Mouse (Mus musculus): ENCODE results near the gene Polrmt. TPM values are rescaled to one million over a fixed set of nuclear protein-coding genes. Genes with fewer than 3 reads are reported as not detected.
A peak's percentile ranks its signal among the peaks of the same experiment; 100 is the strongest.

Polrmt gene
- polyA plus RNA-seq, 2 experiments: 33.4 to 64.1 TPM

DNA sequence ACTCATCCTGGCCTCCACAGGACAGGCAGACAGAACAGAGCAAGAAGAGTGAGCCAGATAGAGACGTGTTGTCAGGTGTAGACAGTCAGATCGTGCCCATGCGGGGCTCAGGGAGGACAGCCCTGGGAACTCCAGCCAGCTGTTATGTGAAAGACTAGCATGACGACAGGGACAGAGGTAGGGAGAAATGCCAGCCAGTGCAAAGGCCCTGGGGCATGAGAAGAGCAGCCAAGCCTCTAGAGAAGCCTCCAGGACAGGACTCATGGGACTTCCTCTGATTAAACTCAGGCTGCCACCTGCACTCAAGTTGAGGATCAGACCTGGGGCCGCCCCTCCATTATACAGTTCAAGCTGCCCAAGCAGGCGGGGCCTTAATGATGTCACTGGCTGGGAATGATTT is 2.1 kb upstream of the Polrmt start:
- no peaks in the 10 kb centered on the region for H3K27me3 ChIP-seq (ENCODE audit: control insufficient read depth, insufficient read depth, low read length)
- no peaks in the 10 kb centered on the region for H3K9me3 ChIP-seq (ENCODE audit: control insufficient read depth, low read length)
- peaks cover 10% of the 10 kb centered on the region for H3K36me3 ChIP-seq (ENCODE audit: control insufficient read depth, insufficient read depth, low read length)
- no peak overlapping the region for H3K27ac ChIP-seq (replicated peaks; ENCODE audit: low read depth, low read length)
- H3K4me1 ChIP-seq (ENCODE audit: control insufficient read depth, insufficient read depth, low read length): peaks cover 4% of the 10 kb centered on the region; the same call in 1 of the 2 replicates
- no peak for DNase-seq (ENCODE audit: low spot score)
- H3K4me3 ChIP-seq (replicated peaks; ENCODE audit: low read length): no peak overlapping the region
- ATAC-seq (ENCODE audit: low FRiP score, low read depth): no peak
- no peak overlapping the region for H3K9ac ChIP-seq (ENCODE audit: low read depth, low read length, severe bottlenecking)
- 79% methylated on average over 6 of the region's 6 CpGs for WGBS
- no peak overlapping the region for H3K4me2 ChIP-seq (replicated peaks; ENCODE audit: low read depth, low read length, severe bottlenecking)
- TF ChIP-seq POLR2A (IDR thresholded peaks at IDR 0.05; ENCODE audit: borderline replicate concordance, extremely low read depth, insufficient read depth, insufficient read length): no peak

DNA sequence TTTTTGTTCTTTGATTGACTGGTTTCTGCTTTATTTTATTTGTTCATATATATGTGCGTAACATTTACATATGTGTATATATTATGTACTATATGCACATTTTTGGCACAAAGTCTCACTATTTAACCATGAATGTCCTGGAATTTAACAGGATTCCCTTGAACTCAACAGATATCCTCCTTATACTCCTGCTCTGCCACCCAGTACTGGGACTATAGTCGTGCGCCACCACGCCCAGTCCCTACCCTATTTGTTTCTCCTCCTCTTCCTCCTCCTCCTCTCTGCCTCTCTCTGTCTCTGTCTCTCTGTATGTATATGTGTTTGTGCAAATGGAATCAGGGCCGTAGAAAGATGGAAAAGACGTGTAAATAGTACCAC is 382 bp upstream of the Polrmt start:
- Histone ChIP-seq H3K9me3 (ENCODE audit: control insufficient read depth, low read length) (no peaks in the 10 kb centered on the region), H3K9ac (ENCODE audit: low read depth, low read length, severe bottlenecking) (peak overlapping the region; percentile 41; the same call in 1 of the 2 replicates), H3K4me3 (replicated peaks; ENCODE audit: low read length) (peak overlapping the region; percentile 50), H3K4me2 (replicated peaks; ENCODE audit: low read depth, low read length, severe bottlenecking) (peak overlapping the region; percentile 54), H3K36me3 (ENCODE audit: control insufficient read depth, insufficient read depth, low read length) (peaks cover 26% of the 10 kb centered on the region), H3K4me1 (ENCODE audit: control insufficient read depth, insufficient read depth, low read length) (peaks cover 4% of the 10 kb centered on the region; the same call in 1 of the 2 replicates), H3K27ac (replicated peaks; ENCODE audit: low read depth, low read length) (no peak overlapping the region), H3K27me3 (ENCODE audit: control insufficient read depth, insufficient read depth, low read length) (no peaks in the 10 kb centered on the region)
- no peak for TF ChIP-seq POLR2A (IDR thresholded peaks at IDR 0.05; ENCODE audit: borderline replicate concordance, extremely low read depth, insufficient read depth, insufficient read length)
- WGBS: 26% methylated on average over 6 of the region's 6 CpGs
- DNase-seq (ENCODE audit: low spot score) (no peak), ATAC-seq (ENCODE audit: low FRiP score, low read depth) (peak; percentile 31)

DNA sequence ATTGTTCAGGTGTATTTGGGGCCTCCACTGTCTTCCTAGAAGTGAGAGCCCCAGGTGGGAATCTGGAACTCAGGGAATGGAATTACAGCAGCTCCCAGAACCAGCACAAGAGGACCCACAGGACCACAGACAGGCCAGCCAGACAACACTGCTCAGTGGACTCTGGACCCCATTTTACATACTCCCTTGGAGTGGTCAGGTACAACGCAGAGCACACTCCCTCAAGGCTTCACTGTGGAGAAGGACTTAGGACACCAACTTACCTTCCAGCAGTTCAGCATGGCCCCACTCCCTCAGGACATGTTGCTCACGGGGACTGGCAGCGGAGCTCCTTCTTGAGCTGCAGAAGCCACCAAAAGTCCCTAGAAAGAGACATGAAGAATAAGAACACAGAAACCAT is 970 bp downstream of the Polrmt start:
- Histone ChIP-seq H3K27me3 (ENCODE audit: control insufficient read depth, insufficient read depth, low read length) (no peaks in the 10 kb centered on the region), H3K4me3 (replicated peaks; ENCODE audit: low read length) (peak overlapping the region; percentile 50), H3K27ac (replicated peaks; ENCODE audit: low read depth, low read length) (no peak overlapping the region), H3K9me3 (ENCODE audit: control insufficient read depth, low read length) (peaks cover 12% of the 10 kb centered on the region), H3K9ac (ENCODE audit: low read depth, low read length, severe bottlenecking) (no peak overlapping the region), H3K36me3 (ENCODE audit: control insufficient read depth, insufficient read depth, low read length) (peaks cover 39% of the 10 kb centered on the region), H3K4me1 (ENCODE audit: control insufficient read depth, insufficient read depth, low read length) (peaks cover 4% of the 10 kb centered on the region; the same call in 1 of the 2 replicates), H3K4me2 (replicated peaks; ENCODE audit: low read depth, low read length, severe bottlenecking) (peak overlapping the region; percentile 54)
- ATAC-seq (ENCODE audit: low FRiP score, low read depth): no peak
- 81% methylated on average over 3 of the region's 3 CpGs for WGBS
- DNase-seq (ENCODE audit: low spot score): no peak
- no peak for TF ChIP-seq POLR2A (IDR thresholded peaks at IDR 0.05; ENCODE audit: borderline replicate concordance, extremely low read depth, insufficient read depth, insufficient read length)

- H3K27me3 ChIP-seq (ENCODE audit: control insufficient read depth, insufficient read depth, low read length): no peaks in the 10 kb centered on the region
- H3K9me3 ChIP-seq (ENCODE audit: control insufficient read depth, low read length): peaks cover 28% of the 10 kb centered on the region
- no peak overlapping the region for H3K9ac ChIP-seq (ENCODE audit: low read depth, low read length, severe bottlenecking)
- H3K4me3 ChIP-seq (replicated peaks; ENCODE audit: low read length): no peak overlapping the region
- TF ChIP-seq POLR2A (IDR thresholded peaks at IDR 0.05; ENCODE audit: borderline replicate concordance, extremely low read depth, insufficient read depth, insufficient read length): no peak
- WGBS: 91% methylated on average over 15 of the region's 15 CpGs
- no peak for ATAC-seq (ENCODE audit: low FRiP score, low read depth)
- H3K36me3 ChIP-seq (ENCODE audit: control insufficient read depth, insufficient read depth, low read length): peaks cover 55% of the 10 kb centered on the region
- H3K4me1 ChIP-seq (ENCODE audit: control insufficient read depth, insufficient read depth, low read length): peaks cover 4% of the 10 kb centered on the region; the same call in 1 of the 2 replicates
- no peak for DNase-seq (ENCODE audit: low spot score)
- H3K4me2 ChIP-seq (replicated peaks; ENCODE audit: low read depth, low read length, severe bottlenecking): no peak overlapping the region
- H3K27ac ChIP-seq (replicated peaks; ENCODE audit: low read depth, low read length): no peak overlapping the region
These were observed 2.6 kb downstream of the Polrmt start for GRCm38 (mm10) chr10:79743650-79744365.

GRCm38 (mm10) chr10:79743161-79743560 is 3.2 kb downstream of the Polrmt start:
- no peak overlapping the region for H3K27ac ChIP-seq (replicated peaks; ENCODE audit: low read depth, low read length)
- no peaks in the 10 kb centered on the region for H3K27me3 ChIP-seq (ENCODE audit: control insufficient read depth, insufficient read depth, low read length)
- TF ChIP-seq POLR2A (IDR thresholded peaks at IDR 0.05; ENCODE audit: borderline replicate concordance, extremely low read depth, insufficient read depth, insufficient read length): no peak
- peaks cover 4% of the 10 kb centered on the region; the same call in 1 of the 2 replicates for H3K4me1 ChIP-seq (ENCODE audit: control insufficient read depth, insufficient read depth, low read length)
- no peak overlapping the region for H3K4me2 ChIP-seq (replicated peaks; ENCODE audit: low read depth, low read length, severe bottlenecking)
- ATAC-seq (ENCODE audit: low FRiP score, low read depth): no peak
- no peak for DNase-seq (ENCODE audit: low spot score)
- H3K36me3 ChIP-seq (ENCODE audit: control insufficient read depth, insufficient read depth, low read length): peaks cover 62% of the 10 kb centered on the region
- H3K9ac ChIP-seq (ENCODE audit: low read depth, low read length, severe bottlenecking): no peak overlapping the region
- H3K4me3 ChIP-seq (replicated peaks; ENCODE audit: low read length): no peak overlapping the region
- 88% methylated on average over 11 of the region's 11 CpGs for WGBS
- peaks cover 35% of the 10 kb centered on the region for H3K9me3 ChIP-seq (ENCODE audit: control insufficient read depth, low read length)

Measured in limb, embryonic 14.5 days (tissue).